Mouse (Mus musculus) spleen, adult 2 months (tissue): ENCODE results near the gene Tctn3.

ENCODE experiments used
- CTCF ChIP-seq: fragments of 200-500 bp; IDR thresholded peaks from 2 replicates; pipeline ENCODE4 v1.5.1; 2011; ENCODE audit warnings: mild to moderate bottlenecking, inconsistent platforms; ENCODE audit not compliant: insufficient read depth, insufficient read length, insufficient replicate concordance; ENCODE audit errors: extremely low read depth
- POLR2A ChIP-seq: fragments of 200-500 bp; IDR thresholded peaks from 2 replicates; pipeline ENCODE4 v1.6.1; 2011; ENCODE audit warnings: low read depth, low read length, inconsistent platforms

GRCm38 (mm10) chr19:40643846-40644245, 31.8 kb upstream of the Tctn3 start:
- TF ChIP-seq CTCF (no peak), POLR2A (no peak)
